Mouse (Mus musculus) gastrocnemius, postnatal 14 days (tissue): ENCODE measurements around the gene Rps9. TPM values are rescaled to one million over a fixed set of nuclear protein-coding genes. Genes with fewer than 3 reads are reported as not detected.

ENCODE experiments used
- microRNA-seq, 2 experiments: library from miRNA; unstranded; fragments of <30 nt; microRNA quantifications; one replicate each; pipeline ENCODE4 v1.2.0; 2021
- total RNA-seq, 2 experiments: library from RNA; stranded (reverse); gene quantifications; 2 replicates each; pipeline ENCODE4 v1.2.3; 2021

The Rps9 gene
- total RNA-seq, 2 experiments from 2014 or later, result 561 to 608 TPM

Small RNA genes within 50 kb of the gene (microRNA-seq; reads per million reads assigned to microRNA genes)
- gene Mir3572, result 2.0 to 2.9 reads per million in 2 experiments

Other genes with a start within 250 kb of the Rps9 start
- under 1 TPM in 1 of 2 experiments, not detected in 1; 0.12 TPM for gene Tarm1, start 201.4 kb upstream of the Rps9 start, total RNA-seq
- under 1 TPM in 1 of 2 experiments, not detected in 1; 0.13 TPM for gene Oscar, start 87.8 kb upstream of the Rps9 start, total RNA-seq
- gene Ndufa3, start 86.6 kb upstream of the Rps9 start, total RNA-seq, result 100 to 1,000 TPM; 731 to 849 TPM
- 10 to 100 TPM; 11.5 to 14.6 TPM for gene Tfpt, start 74.1 kb upstream of the Rps9 start, total RNA-seq
- 10 to 100 TPM; 24.7 to 27.4 TPM for gene Prpf31, start 74.0 kb upstream of the Rps9 start, total RNA-seq
- gene Cnot3, start 58.7 kb upstream of the Rps9 start, total RNA-seq, result 10 to 100 TPM; 18.0 to 22.3 TPM
- 1 to 10 TPM; 4.8 to 5.6 TPM for gene Leng1, start 38.2 kb upstream of the Rps9 start, total RNA-seq
- under 1 TPM; 0.64 to 0.84 TPM for gene Tmc4, start 26.4 kb upstream of the Rps9 start, total RNA-seq
- 10 to 100 TPM; 37.3 to 40.6 TPM for gene Tsen34, start 11.1 kb upstream of the Rps9 start, total RNA-seq
- 10 to 100 TPM; 10.6 to 12.8 TPM for gene Mboat7, start 10.5 kb upstream of the Rps9 start, total RNA-seq
- gene Pirb, start 16.4 kb downstream of the Rps9 start, total RNA-seq, result 1 to 10 TPM; 1.0 to 1.3 TPM
- gene Gm15448, start 121.7 kb downstream of the Rps9 start, total RNA-seq, result under 1 TPM in 1 of 2 experiments, not detected in 1; 0.10 TPM
- gene Pira2, start 141.1 kb downstream of the Rps9 start, total RNA-seq, result under 1 TPM; 0.16 to 0.18 TPM
- under 1 TPM in 1 of 2 experiments, not detected in 1; 0.12 TPM for gene Gm14548, start 194.1 kb downstream of the Rps9 start, total RNA-seq
- not detected for gene Lilra6, start 211.5 kb downstream of the Rps9 start, total RNA-seq